Mouse (Mus musculus) E14TG2a.4 (cell line): ENCODE measurements around the gene Acot13.
"Not testable (repeated sequence)": the region's sequence is repeated elsewhere in the genome, so short reads cannot be mapped to it uniquely, and the experiment has no call there.

Experiments
- H3K27me3 ChIP-seq: 2 replicates; pipeline ENCODE4 v1.6.1; 2014; ENCODE audit warnings: low read length, control low read depth; ENCODE audit not compliant: insufficient read depth
- H3K36me3 ChIP-seq: 2 replicates; pipeline ENCODE4 v1.6.1; 2014; ENCODE audit warnings: low read length, control low read depth; ENCODE audit not compliant: insufficient read depth
- H3K4me1 ChIP-seq: replicated peaks from 2 replicates; pipeline ENCODE4 v1.6.1; 2014; ENCODE audit warnings: low read depth, low read length, control low read depth
- H3K4me3 ChIP-seq: replicated peaks from 2 replicates; pipeline ENCODE4 v1.5.1; 2014; ENCODE audit warnings: mild to moderate bottlenecking, low read length
- H3K9me3 ChIP-seq: 2 replicates; pipeline ENCODE4 v1.6.1; 2014; ENCODE audit warnings: low read length, control low read depth
- CTCF ChIP-seq: conservative IDR thresholded peaks from 2 replicates; pipeline ENCODE4 v1.5.1; 2014; ENCODE audit warnings: low read length
- NANOG ChIP-seq: IDR thresholded peaks from 2 replicates; pipeline ENCODE4 v1.6.1; 2014; ENCODE audit warnings: borderline replicate concordance, low read length, mixed read lengths
- POU5F1 ChIP-seq: IDR thresholded peaks from 2 replicates; pipeline ENCODE4 v1.6.1; 2014; ENCODE audit warnings: low read length, borderline replicate concordance

Gene Acot13

GRCm38 (mm10) chr13:24841702-24842101, 10.4 kb upstream of the Acot13 start:
- peaks cover 5% of the 10 kb centered on the region for H3K27me3 ChIP-seq
- no peaks in the 10 kb centered on the region for H3K9me3 ChIP-seq
- H3K4me1 ChIP-seq = peaks cover 47% of the 10 kb centered on the region
- H3K36me3 ChIP-seq = peaks cover 41% of the 10 kb centered on the region
- TF ChIP-seq NANOG = no peak
- no peak for TF ChIP-seq CTCF
- no peak for TF ChIP-seq POU5F1
- no peak overlapping the region for H3K4me3 ChIP-seq

GRCm38 (mm10) chr13:24839831-24840230, 8.5 kb upstream of the Acot13 start:
- Histone ChIP-seq H3K9me3 (no peaks in the 10 kb centered on the region), H3K36me3 (peaks cover 57% of the 10 kb centered on the region), H3K4me3 (no peak overlapping the region), H3K27me3 (no peaks in the 10 kb centered on the region), H3K4me1 (peaks cover 58% of the 10 kb centered on the region)
- no peak for TF ChIP-seq NANOG
- no peak for TF ChIP-seq CTCF
- TF ChIP-seq POU5F1 = no peak

DNA sequence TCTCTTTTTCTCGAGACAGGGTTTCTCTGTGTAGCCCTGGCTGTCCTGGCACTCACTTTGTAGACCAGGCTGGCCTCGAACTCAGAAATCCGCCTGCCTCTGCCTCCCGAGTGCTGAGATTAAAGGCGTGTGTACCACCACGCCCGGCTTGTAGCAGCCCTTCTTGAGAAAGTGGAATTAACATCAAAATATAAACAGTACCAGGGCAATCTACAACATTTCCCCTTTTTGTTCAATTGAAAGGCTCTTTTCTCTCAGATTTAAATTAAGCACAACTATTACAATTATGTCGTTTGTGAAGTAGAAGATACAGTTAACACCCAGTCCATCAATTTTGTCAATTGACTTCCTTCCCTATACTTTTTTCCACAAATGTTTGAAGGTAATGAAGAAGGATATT, 6.4 kb upstream of the Acot13 start:
- not testable (repeated sequence) for H3K27me3 ChIP-seq, H3K9me3 ChIP-seq
- peak; percentile 92 for TF ChIP-seq NANOG
- Histone ChIP-seq H3K4me1 (peaks cover 74% of the 10 kb centered on the region), H3K36me3 (peaks cover 73% of the 10 kb centered on the region), H3K4me3 (peak overlapping the region; percentile 11; the same call in 1 of the 2 replicates)

DNA sequence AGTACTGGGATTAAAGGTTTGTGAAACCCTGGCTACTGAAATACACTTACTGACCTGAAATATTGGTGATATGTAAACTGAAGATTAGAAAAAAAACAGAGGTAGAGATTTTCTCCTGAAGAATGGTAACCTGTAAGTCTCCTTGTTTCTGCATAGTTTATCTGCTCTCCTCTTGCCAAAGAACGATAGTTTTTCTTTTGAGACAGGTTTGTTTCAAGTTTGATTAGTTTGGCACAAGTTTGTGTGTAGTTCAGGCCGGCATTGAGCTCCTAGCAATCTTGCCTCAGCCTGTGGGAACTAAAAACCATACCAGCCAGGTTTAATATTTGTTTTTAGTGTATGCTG, 1.4 kb upstream of the Acot13 start:
- Histone ChIP-seq H3K9me3 (no peaks in the 10 kb centered on the region), H3K27me3 (no peaks in the 10 kb centered on the region), H3K4me3 (peak overlapping the region; percentile 97), H3K36me3 (peaks cover 40% of the 10 kb centered on the region), H3K4me1 (peaks cover 56% of the 10 kb centered on the region)
- no peak for TF ChIP-seq CTCF
- no peak for TF ChIP-seq POU5F1
- no peak for TF ChIP-seq NANOG

- peaks cover 55% of the 10 kb centered on the region for H3K4me1 ChIP-seq
- TF ChIP-seq POU5F1 = no peak
- no peak for TF ChIP-seq NANOG
- no peak for TF ChIP-seq CTCF
- peaks cover 40% of the 10 kb centered on the region for H3K36me3 ChIP-seq
- H3K27me3 ChIP-seq = no peaks in the 10 kb centered on the region
- no peaks in the 10 kb centered on the region for H3K9me3 ChIP-seq
- H3K4me3 ChIP-seq = peak overlapping the region; percentile 97
These were observed 931 bp upstream of the Acot13 start for GRCm38 (mm10) chr13:24832131-24832810.

GRCm38 (mm10) chr13:24830756-24831352, 486 bp downstream of the Acot13 start:
- H3K4me3 ChIP-seq = peak overlapping the region; percentile 97
- no peaks in the 10 kb centered on the region for H3K27me3 ChIP-seq
- TF ChIP-seq NANOG (no peak), POU5F1 (no peak)
- peaks cover 53% of the 10 kb centered on the region for H3K4me1 ChIP-seq
- no peaks in the 10 kb centered on the region for H3K9me3 ChIP-seq
- H3K36me3 ChIP-seq = peaks cover 31% of the 10 kb centered on the region

GRCm38 (mm10) chr13:24826116-24826515, 5.2 kb downstream of the Acot13 start:
- no peak for TF ChIP-seq CTCF
- no peak for TF ChIP-seq POU5F1
- no peak for TF ChIP-seq NANOG
- no peaks in the 10 kb centered on the region for H3K9me3 ChIP-seq
- H3K36me3 ChIP-seq = no peaks in the 10 kb centered on the region
- peaks cover 31% of the 10 kb centered on the region for H3K4me1 ChIP-seq
- no peaks in the 10 kb centered on the region for H3K27me3 ChIP-seq
- no peak overlapping the region for H3K4me3 ChIP-seq

DNA sequence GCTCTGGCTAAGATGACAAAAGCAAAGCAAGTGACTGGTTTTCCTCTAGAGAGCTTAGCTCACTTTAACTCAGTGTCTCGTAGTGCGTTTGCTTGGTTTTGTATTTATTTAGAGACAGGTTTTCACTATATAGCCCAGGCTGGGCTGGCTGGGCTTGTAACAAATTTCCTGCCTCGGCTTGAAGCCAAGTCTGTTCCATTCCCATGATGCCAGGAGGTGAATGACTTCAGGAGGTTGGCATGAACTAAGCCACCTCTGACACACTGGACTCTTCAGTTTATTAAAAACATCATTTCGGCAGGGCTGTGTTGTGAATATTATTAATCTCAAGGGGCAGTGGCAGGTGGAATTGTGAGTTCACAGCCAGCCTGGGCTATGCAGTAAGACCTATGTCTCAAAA, 5.8 kb downstream of the Acot13 start:
- Histone ChIP-seq H3K4me3 (no peak overlapping the region), H3K4me1 (peaks cover 30% of the 10 kb centered on the region), H3K36me3 (no peaks in the 10 kb centered on the region), H3K9me3 (no peaks in the 10 kb centered on the region), H3K27me3 (no peaks in the 10 kb centered on the region)
- TF ChIP-seq CTCF (no peak), POU5F1 (no peak), NANOG (no peak)

DNA sequence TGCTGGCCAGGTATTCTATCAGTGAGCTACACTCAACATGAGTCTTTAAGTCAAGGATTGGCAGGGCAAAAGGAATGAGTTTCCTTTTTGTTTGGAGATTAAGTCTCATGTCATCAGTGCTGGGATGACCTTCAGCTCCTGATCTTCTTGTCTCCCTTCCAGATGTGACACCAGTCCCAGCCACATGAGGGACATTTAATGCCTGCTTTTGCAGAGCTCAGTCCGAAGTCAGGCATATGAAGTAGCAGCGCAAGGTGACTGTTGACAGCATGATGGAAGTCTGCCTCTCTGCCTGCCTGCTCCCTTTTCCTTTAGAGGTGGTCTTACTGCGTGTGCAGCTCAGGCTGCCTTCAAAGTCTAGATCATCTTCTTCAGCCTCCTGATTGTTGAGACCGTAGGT, 6.7 kb downstream of the Acot13 start:
- no peaks in the 10 kb centered on the region for H3K9me3 ChIP-seq
- H3K4me3 ChIP-seq = no peak overlapping the region
- H3K27me3 ChIP-seq = no peaks in the 10 kb centered on the region
- peaks cover 28% of the 10 kb centered on the region for H3K4me1 ChIP-seq
- TF ChIP-seq POU5F1 (no peak), NANOG (no peak), CTCF (no peak)
- peaks cover 5% of the 10 kb centered on the region for H3K36me3 ChIP-seq
